Mouse (Mus musculus) MEL (cell line): ENCODE data around the gene Rsu1.

Experiments
- CTCF ChIP-seq, 3 experiments: IDR thresholded peaks in 2 of 3; conservative IDR thresholded peaks in 1 of 3; 2 replicates each; pipeline ENCODE4 v1.5.1; 2011 to 2012; ENCODE audit warnings: low read length in 3 of 3, low read depth in 2 of 3, mild to moderate bottlenecking in 2 of 3, improper control_type of control experiment in 1 of 3, inconsistent platforms in 1 of 3, mixed read lengths in 1 of 3, moderate library complexity in 1 of 3; ENCODE audit not compliant: control insufficient read depth in 1 of 3, insufficient read depth in 1 of 3, poor library complexity in 1 of 3, severe bottlenecking in 1 of 3
- ELF1 ChIP-seq: IDR thresholded peaks from 2 replicates; pipeline ENCODE4 v1.6.1; 2014; ENCODE audit warnings: low read depth, mild to moderate bottlenecking, inconsistent platforms, low read length, improper control_type of control experiment, moderate library complexity
- EP300 ChIP-seq, 2 experiments: IDR thresholded peaks; 2 replicates each; pipeline ENCODE4 v1.6.1; 2011; ENCODE audit warnings: improper control_type of control experiment in 2 of 2, low read length in 2 of 2, low read depth in 1 of 2, mild to moderate bottlenecking in 1 of 2
- ETS1 ChIP-seq: IDR thresholded peaks from 2 replicates; pipeline ENCODE4 v1.6.1; 2012; ENCODE audit warnings: low read depth, mild to moderate bottlenecking, inconsistent platforms, low read length, improper control_type of control experiment, moderate library complexity
- GABPA ChIP-seq: IDR thresholded peaks from 2 replicates; pipeline ENCODE4 v1.6.1; 2012; ENCODE audit warnings: low read depth, mild to moderate bottlenecking, inconsistent platforms, low read length, improper control_type of control experiment, moderate library complexity
- HCFC1 ChIP-seq: IDR thresholded peaks from 2 replicates; pipeline ENCODE4 v1.6.1; 2012; ENCODE audit warnings: low read depth, mild to moderate bottlenecking, inconsistent platforms, low read length, improper control_type of control experiment, moderate library complexity
- NELFE ChIP-seq: IDR thresholded peaks from 2 replicates; pipeline ENCODE4 v1.6.1; 2011; ENCODE audit warnings: low read depth, low read length, improper control_type of control experiment
- POLR2A ChIP-seq, 2 experiments: IDR thresholded peaks; 2 replicates each; pipeline ENCODE4 v1.6.1; 2011 to 2012; ENCODE audit warnings: low read length in 2 of 2, mild to moderate bottlenecking in 2 of 2, control low read depth in 1 of 2, improper control_type of control experiment in 1 of 2, low read depth in 1 of 2, moderate library complexity in 1 of 2; ENCODE audit not compliant: control insufficient read depth in 1 of 2, insufficient read depth in 1 of 2, poor library complexity in 1 of 2
- SMC3 ChIP-seq: IDR thresholded peaks from 2 replicates; pipeline ENCODE4 v1.6.1; 2011; ENCODE audit warnings: low read depth, low read length, improper control_type of control experiment
- TAL1 ChIP-seq: IDR thresholded peaks from 2 replicates; pipeline ENCODE4 v1.6.1; 2012; ENCODE audit warnings: mild to moderate bottlenecking, inconsistent platforms, low read length, moderate library complexity, mixed read lengths
- TCF12 ChIP-seq: IDR thresholded peaks from 2 replicates; pipeline ENCODE4 v1.6.1; 2014; ENCODE audit warnings: low read depth, mild to moderate bottlenecking, inconsistent platforms, low read length, improper control_type of control experiment, moderate library complexity
- USF1 ChIP-seq: IDR thresholded peaks from 2 replicates; pipeline ENCODE4 v1.6.1; 2014; ENCODE audit warnings: low read depth, mild to moderate bottlenecking, inconsistent platforms, low read length, improper control_type of control experiment, moderate library complexity

GRCm38 (mm10) chr2:13169962-13170361 is 101.3 kb downstream of the Rsu1 start:
- no peak for TF ChIP-seq NELFE
- TF ChIP-seq EP300 (IDR thresholded peaks at IDR 0.05; ENCODE audit: low read depth in 1 of 2, low read length in 2 of 2) = no peak
- no peak for TF ChIP-seq CTCF (IDR thresholded peaks at IDR 0.05 in 2 of 3, conservative IDR thresholded peaks at IDR 0.05 in 1 of 3; ENCODE audit: control insufficient read depth in 1 of 3, insufficient read depth in 1 of 3, low read depth in 2 of 3, low read length in 3 of 3, poor library complexity in 1 of 3, severe bottlenecking in 1 of 3)
- TF ChIP-seq TAL1 = no peak
- no peak for TF ChIP-seq GABPA
- TF ChIP-seq SMC3 = no peak
- no peak for TF ChIP-seq ELF1
- no peak for TF ChIP-seq POLR2A (IDR thresholded peaks at IDR 0.05; ENCODE audit: control insufficient read depth in 1 of 2, insufficient read depth in 1 of 2, low read depth in 1 of 2, low read length in 2 of 2, poor library complexity in 1 of 2)
- no peak for TF ChIP-seq ETS1
- TF ChIP-seq USF1 = no peak
- TF ChIP-seq TCF12 = no peak
- no peak for TF ChIP-seq HCFC1
